Mouse (Mus musculus) cerebellum, postnatal 4 days (tissue): ENCODE measurements around the gene Ppp1r36.
"Not testable (repeated sequence)": the region's sequence is repeated elsewhere in the genome, so short reads cannot be mapped to it uniquely, and the experiment has no call there.

Experiments used
- DNase-seq, 2 experiments: peaks; one replicate each; pipeline ENCODE4 v3.0.0; 2022; ENCODE audit warnings: low spot score in 2 of 2, mixed read lengths in 1 of 2

The Ppp1r36 gene

GRCm38 (mm10) chr12:76446201-76446600, 28.9 kb downstream of the Ppp1r36 start:
- no peak for DNase-seq

- DNase-seq: no peak
These were observed 30.8 kb downstream of the Ppp1r36 start for GRCm38 (mm10) chr12:76448127-76448526.

GRCm38 (mm10) chr12:76452203-76452602, 34.9 kb downstream of the Ppp1r36 start:
- DNase-seq: no peak

GRCm38 (mm10) chr12:76458445-76458844, 41.1 kb downstream of the Ppp1r36 start:
- DNase-seq: not testable (repeated sequence)

GRCm38 (mm10) chr12:76459032-76459431, 41.7 kb downstream of the Ppp1r36 start:
- no peak for DNase-seq

GRCm38 (mm10) chr12:76463391-76463790, 46.1 kb downstream of the Ppp1r36 start:
- no peak for DNase-seq

GRCm38 (mm10) chr12:76464651-76465252, 47.4 kb downstream of the Ppp1r36 start:
- DNase-seq: no peak

- DNase-seq: no peak
These were observed 49.3 kb downstream of the Ppp1r36 start for GRCm38 (mm10) chr12:76466651-76467050.

GRCm38 (mm10) chr12:76467256-76467655, 49.9 kb downstream of the Ppp1r36 start:
- no peak for DNase-seq

GRCm38 (mm10) chr12:76472046-76472445, 54.7 kb downstream of the Ppp1r36 start:
- peak; percentile 45 to 67 for DNase-seq

- no peak for DNase-seq
These were observed 56.4 kb downstream of the Ppp1r36 start for GRCm38 (mm10) chr12:76473562-76474245.

GRCm38 (mm10) chr12:76474246-76474583, 56.9 kb downstream of the Ppp1r36 start:
- no peak for DNase-seq

- no peak for DNase-seq
These were observed 57.5 kb downstream of the Ppp1r36 start for GRCm38 (mm10) chr12:76474802-76475201.

- no peak for DNase-seq
These were observed 58.8 kb downstream of the Ppp1r36 start for GRCm38 (mm10) chr12:76476146-76476545.

GRCm38 (mm10) chr12:76478309-76479023, 61.1 kb downstream of the Ppp1r36 start:
- DNase-seq: no peak

GRCm38 (mm10) chr12:76479174-76479573, 61.8 kb downstream of the Ppp1r36 start:
- DNase-seq: no peak

- DNase-seq: no peak
These were observed 62.6 kb downstream of the Ppp1r36 start for GRCm38 (mm10) chr12:76479836-76480495.

GRCm38 (mm10) chr12:76482446-76482845, 65.1 kb downstream of the Ppp1r36 start:
- DNase-seq: no peak

GRCm38 (mm10) chr12:76482948-76483347, 65.6 kb downstream of the Ppp1r36 start:
- DNase-seq: no peak

GRCm38 (mm10) chr12:76484881-76485280, 67.5 kb downstream of the Ppp1r36 start:
- DNase-seq: no peak

GRCm38 (mm10) chr12:76485381-76485780, 68.0 kb downstream of the Ppp1r36 start:
- no peak for DNase-seq

GRCm38 (mm10) chr12:76486943-76487342, 69.6 kb downstream of the Ppp1r36 start:
- DNase-seq: no peak
